Mouse (Mus musculus) thymus, adult 2 months (tissue): Measurements from ENCODE around the gene Nell1. TPM values are rescaled to one million over a fixed set of nuclear protein-coding genes. Genes with fewer than 3 reads are reported as not detected.

Experiments
- DNase-seq: peaks from one replicate; pipeline ENCODE4 v3.0.0; 2021
- H3K27ac ChIP-seq: fragments of 200-500 bp; 2 replicates; pipeline ENCODE4 v1.5.1; 2012; ENCODE audit warnings: low read length, control low read depth; ENCODE audit not compliant: control insufficient read depth, insufficient read depth
- H3K27me3 ChIP-seq: fragments of 200-500 bp; 2 replicates; pipeline ENCODE4 v1.6.1; 2012; ENCODE audit warnings: mild to moderate bottlenecking, low read length, moderate library complexity, mixed read lengths; ENCODE audit not compliant: control insufficient read depth, insufficient read depth
- H3K36me3 ChIP-seq: fragments of 200-500 bp; 2 replicates; pipeline ENCODE4 v1.6.1; 2012; ENCODE audit warnings: mild to moderate bottlenecking, low read length, moderate library complexity; ENCODE audit not compliant: control insufficient read depth, insufficient read depth
- H3K4me1 ChIP-seq: fragments of 200-500 bp; replicated peaks from 2 replicates; pipeline ENCODE4 v1.6.1; 2012; ENCODE audit warnings: low read length; ENCODE audit not compliant: control insufficient read depth, insufficient read depth
- H3K4me3 ChIP-seq: fragments of 200-500 bp; 2 replicates; pipeline ENCODE4 v1.5.1; 2012; ENCODE audit warnings: mild to moderate bottlenecking, low read length, control low read depth, moderate library complexity; ENCODE audit not compliant: control insufficient read depth, insufficient read depth
- CTCF ChIP-seq: fragments of 200-500 bp; IDR thresholded peaks from 2 replicates; pipeline ENCODE4 v1.5.1; 2012; ENCODE audit warnings: mild to moderate bottlenecking, control low read depth, low read length, moderate library complexity, borderline replicate concordance; ENCODE audit not compliant: control insufficient read depth, poor library complexity, insufficient read depth; ENCODE audit errors: extremely low read depth
- POLR2A ChIP-seq: fragments of 200-500 bp; IDR thresholded peaks from 2 replicates; pipeline ENCODE4 v1.6.1; 2012; ENCODE audit warnings: mild to moderate bottlenecking, low read length, control low read depth, moderate library complexity; ENCODE audit not compliant: control insufficient read depth, poor library complexity, insufficient read depth; ENCODE audit errors: extremely low read depth
- WGBS: fragments of 180-500 bp; shearing (Covaris S2); methylation state at CpG from one replicate; pipeline ENCODE4 v1.1.7; 2018; 5-methylcytosine and 5-hydroxymethylcytosine counted together
- polyA plus RNA-seq: library from polyadenylated mRNA; depleted of rRNA; stranded (reverse); fragments of >200 nt; gene quantifications from 2 replicates; pipeline ENCODE4 v1.2.3, GENCODE M21; 2012

Gene Nell1
- polyA plus RNA-seq, 1 experiment: 0.07 TPM

- no peaks in the 10 kb centered on the region for H3K4me1 ChIP-seq
- 94% methylated on average over 2 of the region's 2 CpGs for WGBS
- no peak for DNase-seq
- no peak overlapping the region for H3K27ac ChIP-seq
- no peak overlapping the region for H3K4me3 ChIP-seq
- no peaks in the 10 kb centered on the region for H3K27me3 ChIP-seq
- H3K36me3 ChIP-seq: no peaks in the 10 kb centered on the region
- no peak for TF ChIP-seq CTCF
- TF ChIP-seq POLR2A: no peak
These were observed 658.5 kb downstream of the Nell1 start for GRCm38 (mm10) chr7:50633147-50633546.

- H3K27me3 ChIP-seq: no peaks in the 10 kb centered on the region
- H3K36me3 ChIP-seq: no peaks in the 10 kb centered on the region
- H3K27ac ChIP-seq: no peak overlapping the region
- DNase-seq: no peak
- TF ChIP-seq POLR2A: no peak
- TF ChIP-seq CTCF: no peak
- 74% methylated on average over 4 of the region's 4 CpGs for WGBS
- H3K4me1 ChIP-seq: no peaks in the 10 kb centered on the region
- H3K4me3 ChIP-seq: no peak overlapping the region
These were observed 697.6 kb downstream of the Nell1 start for GRCm38 (mm10) chr7:50672266-50672665.

- 82% methylated on average over 1 of the region's 1 CpGs for WGBS
These were observed 700.8 kb downstream of the Nell1 start for GRCm38 (mm10) chr7:50675444-50675843.

GRCm38 (mm10) chr7:50677511-50677910 is 702.8 kb downstream of the Nell1 start:
- WGBS: 66% methylated on average over 1 of the region's 1 CpGs
- Histone ChIP-seq H3K4me3 (no peak overlapping the region), H3K27me3 (no peaks in the 10 kb centered on the region), H3K27ac (no peak overlapping the region), H3K36me3 (no peaks in the 10 kb centered on the region), H3K4me1 (no peaks in the 10 kb centered on the region)
- no peak for TF ChIP-seq POLR2A
- no peak for TF ChIP-seq CTCF
- no peak for DNase-seq

More at GRCm38 (mm10) chr7:50675444-50675843, 700.8 kb downstream of the Nell1 start:
- Histone ChIP-seq H3K27ac (no peak overlapping the region), H3K27me3 (no peaks in the 10 kb centered on the region), H3K4me3 (no peak overlapping the region), H3K4me1 (no peaks in the 10 kb centered on the region), H3K36me3 (no peaks in the 10 kb centered on the region)
- TF ChIP-seq CTCF (no peak), POLR2A (no peak)
- no peak for DNase-seq

GRCm38 (mm10) chr7:50686337-50686736 is 711.7 kb downstream of the Nell1 start:
- WGBS: 94% methylated on average over 5 of the region's 5 CpGs
- Histone ChIP-seq H3K27me3 (no peaks in the 10 kb centered on the region), H3K36me3 (no peaks in the 10 kb centered on the region), H3K4me1 (no peaks in the 10 kb centered on the region), H3K27ac (no peak overlapping the region), H3K4me3 (no peak overlapping the region)
- no peak for DNase-seq
- TF ChIP-seq POLR2A (no peak), CTCF (no peak)

- no peak for DNase-seq
- Histone ChIP-seq H3K27me3 (no peaks in the 10 kb centered on the region), H3K4me3 (no peak overlapping the region), H3K4me1 (no peaks in the 10 kb centered on the region), H3K36me3 (no peaks in the 10 kb centered on the region), H3K27ac (no peak overlapping the region)
- 79% methylated on average over 3 of the region's 3 CpGs for WGBS
- TF ChIP-seq POLR2A (no peak), CTCF (no peak)
These were observed 750.5 kb downstream of the Nell1 start for GRCm38 (mm10) chr7:50725166-50725565.

GRCm38 (mm10) chr7:50730951-50731350 is 756.3 kb downstream of the Nell1 start:
- DNase-seq: no peak
- H3K4me3 ChIP-seq: no peak overlapping the region
- no peaks in the 10 kb centered on the region for H3K36me3 ChIP-seq
- no peak overlapping the region for H3K27ac ChIP-seq
- 50% methylated on average over 4 of the region's 4 CpGs for WGBS
- no peaks in the 10 kb centered on the region for H3K4me1 ChIP-seq
- no peaks in the 10 kb centered on the region for H3K27me3 ChIP-seq
- TF ChIP-seq POLR2A: no peak
- no peak for TF ChIP-seq CTCF
